Mouse (Mus musculus) right cerebral cortex, postnatal 10 days (tissue): ENCODE measurements around the gene Amotl1.

Experiments used
- DNase-seq, 2 experiments: peaks; one replicate each; pipeline ENCODE4 v3.0.0; 2021; ENCODE audit warnings: low spot score in 2 of 2

The Amotl1 gene

GRCm38 (mm10) chr9:14641310-14642067, 3.4 kb downstream of the Amotl1 start:
- no peak for DNase-seq

- DNase-seq, result no peak
These were observed 8.6 kb downstream of the Amotl1 start for GRCm38 (mm10) chr9:14636244-14636643.

DNA sequence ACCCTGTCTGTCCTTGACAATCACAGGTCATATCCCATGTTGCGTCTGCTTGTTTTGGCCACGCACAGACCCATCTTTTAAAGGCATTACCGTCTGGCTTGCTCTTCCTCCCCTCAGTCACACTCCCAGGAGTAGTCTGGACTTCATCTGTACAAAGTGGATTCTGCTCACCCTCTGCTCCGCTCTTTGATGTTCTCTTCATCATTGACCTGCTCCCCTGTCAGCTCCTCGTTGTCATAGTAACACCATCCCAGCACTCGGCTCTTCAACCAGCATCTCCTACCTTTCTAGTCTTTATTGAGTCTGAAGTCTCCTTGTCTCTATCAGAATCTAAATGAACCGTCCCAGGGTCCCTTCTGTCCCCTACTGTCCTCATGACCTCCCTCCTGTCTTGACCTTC, 9.3 kb downstream of the Amotl1 start:
- DNase-seq, result no peak

DNA sequence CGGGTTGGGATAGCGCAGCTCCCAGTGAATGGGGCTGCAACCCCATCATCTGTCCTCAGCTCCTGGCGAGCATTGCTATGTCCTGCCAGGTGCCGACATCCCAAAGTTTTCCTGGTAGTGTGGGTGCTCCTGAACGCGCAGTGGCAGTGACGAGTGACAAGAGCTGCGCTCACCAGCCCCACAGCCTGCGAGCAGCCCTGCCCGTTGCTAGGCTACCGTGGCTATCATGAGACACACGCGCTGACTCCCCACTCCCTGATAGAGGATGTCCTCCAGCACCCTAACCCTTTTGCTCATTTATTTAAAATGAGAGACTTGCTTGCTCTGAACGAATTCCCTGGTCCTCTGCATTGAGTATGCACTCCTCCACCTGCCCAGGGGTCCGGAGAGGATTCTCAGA, 10.7 kb downstream of the Amotl1 start:
- peak; percentile 63 to 69 for DNase-seq

DNA sequence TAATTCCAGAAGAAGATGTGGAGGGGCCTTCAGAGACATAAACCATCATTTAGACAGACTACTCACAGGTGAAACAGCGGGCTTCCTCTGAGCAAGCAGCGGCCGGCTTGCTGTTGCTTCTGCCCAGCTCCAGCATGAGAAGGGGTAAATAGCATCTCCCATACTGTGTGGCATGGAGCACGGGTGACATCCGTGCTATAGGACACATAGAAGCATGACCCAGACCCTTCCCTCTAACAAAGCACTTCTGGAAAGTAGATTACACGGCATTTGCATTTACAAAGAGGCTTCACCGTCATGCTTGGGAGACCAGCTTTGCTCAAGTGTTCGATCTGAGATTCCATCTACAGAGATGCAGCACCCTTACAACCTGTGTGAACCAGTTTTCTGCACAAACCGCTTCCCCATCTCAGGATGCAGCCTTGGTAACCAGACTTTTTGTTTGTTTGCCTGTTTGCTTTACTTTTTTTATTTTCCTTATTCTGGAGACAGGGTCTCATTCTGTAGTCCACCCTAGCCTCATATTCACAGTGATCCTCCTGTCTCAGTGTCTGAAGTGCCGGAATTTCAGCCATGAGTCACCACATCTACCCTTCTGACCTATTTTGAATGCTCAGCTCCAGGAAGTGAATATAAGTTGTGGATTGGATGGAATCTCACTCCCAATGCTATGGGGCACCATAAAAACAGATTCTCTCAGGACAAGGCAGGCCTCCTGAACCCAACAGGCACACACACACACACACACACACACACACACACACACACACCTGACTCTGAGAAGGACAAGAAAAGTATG, 12.3 kb downstream of the Amotl1 start:
- no peak for DNase-seq

GRCm38 (mm10) chr9:14631729-14632128, 13.1 kb downstream of the Amotl1 start:
- DNase-seq, result no peak

GRCm38 (mm10) chr9:14627525-14627924, 17.3 kb downstream of the Amotl1 start:
- no peak for DNase-seq

DNA sequence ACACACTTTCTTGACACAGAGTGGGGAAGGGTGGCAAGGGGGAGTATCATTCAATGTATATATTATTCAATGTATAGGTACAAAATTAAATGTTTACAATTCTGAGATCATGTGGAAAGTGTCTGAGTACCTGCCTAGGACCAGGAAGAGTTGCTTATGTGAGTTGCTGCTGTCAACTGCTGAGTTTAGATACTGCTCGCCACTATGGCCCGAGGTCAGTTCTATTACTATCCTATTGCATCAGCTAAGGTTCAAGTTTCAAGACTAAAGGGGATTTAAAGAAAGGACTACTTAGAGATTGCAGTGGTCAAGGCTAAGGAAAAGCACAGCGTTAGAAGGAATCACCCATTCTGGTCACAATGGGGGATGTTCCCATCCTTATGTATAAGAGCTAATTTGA, 18.9 kb downstream of the Amotl1 start:
- no peak for DNase-seq

DNA sequence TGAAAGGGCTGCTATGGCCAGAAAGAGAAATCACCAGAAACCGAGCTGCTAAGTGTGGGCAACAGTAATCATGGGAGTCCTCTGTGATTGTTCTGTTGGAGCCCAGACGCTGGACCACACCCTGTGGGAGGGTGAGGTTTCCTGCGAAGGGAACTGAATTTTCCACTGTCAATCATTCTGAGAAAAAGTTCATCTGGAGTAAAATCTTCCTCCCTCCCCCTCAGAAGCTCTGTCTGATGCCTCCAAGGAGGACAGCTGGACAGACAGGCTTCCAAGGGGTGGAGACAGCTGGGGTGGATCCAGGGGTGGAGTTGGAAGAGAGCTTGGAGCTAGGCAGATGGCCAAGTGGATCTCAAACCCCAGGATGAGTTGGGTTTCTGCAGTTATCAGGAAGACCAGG, 19.8 kb downstream of the Amotl1 start:
- DNase-seq, result no peak

GRCm38 (mm10) chr9:14623928-14624327, 20.9 kb downstream of the Amotl1 start:
- DNase-seq, result no peak

DNA sequence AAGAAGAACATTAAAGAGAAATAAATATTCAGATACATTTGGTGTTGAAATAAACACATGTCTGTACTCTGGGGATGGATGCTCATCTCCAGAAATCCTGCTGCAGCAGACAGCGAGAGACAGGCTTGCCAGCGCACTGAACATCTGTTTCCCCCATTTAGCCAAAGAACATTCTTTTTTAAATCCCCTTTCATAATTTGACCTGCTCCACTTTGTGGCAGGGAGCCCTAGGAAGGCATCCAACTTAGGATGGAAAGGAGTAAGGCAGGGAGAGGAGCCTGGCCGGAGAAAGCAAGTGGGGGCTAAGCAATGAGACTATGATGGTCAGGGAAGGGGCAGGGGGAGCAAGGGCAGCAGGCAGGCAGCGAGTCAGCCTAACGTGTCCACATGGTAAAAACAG, 21.6 kb downstream of the Amotl1 start:
- DNase-seq, result no peak

DNA sequence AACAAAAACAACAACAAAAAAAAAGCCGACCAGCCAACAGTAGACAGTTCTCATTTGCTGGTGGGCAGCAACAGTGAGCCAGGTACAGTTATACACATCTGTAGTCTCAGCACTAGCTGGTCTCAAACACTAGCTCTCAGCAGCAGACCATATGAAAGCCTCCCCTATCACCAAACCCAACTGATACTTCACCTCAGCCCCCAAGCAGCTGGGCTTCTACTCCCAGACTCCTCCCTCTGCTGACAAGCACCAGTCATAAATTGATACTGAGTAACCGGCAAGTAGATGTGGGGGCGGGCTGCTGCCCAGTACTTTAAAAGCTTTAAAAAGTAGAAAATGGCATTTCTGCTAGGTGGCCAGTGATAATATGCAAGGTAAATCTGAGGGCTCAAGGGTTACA, 22.0 kb downstream of the Amotl1 start:
- no peak for DNase-seq

- no peak for DNase-seq
These were observed 24.7 kb downstream of the Amotl1 start for GRCm38 (mm10) chr9:14620107-14620506.

DNA sequence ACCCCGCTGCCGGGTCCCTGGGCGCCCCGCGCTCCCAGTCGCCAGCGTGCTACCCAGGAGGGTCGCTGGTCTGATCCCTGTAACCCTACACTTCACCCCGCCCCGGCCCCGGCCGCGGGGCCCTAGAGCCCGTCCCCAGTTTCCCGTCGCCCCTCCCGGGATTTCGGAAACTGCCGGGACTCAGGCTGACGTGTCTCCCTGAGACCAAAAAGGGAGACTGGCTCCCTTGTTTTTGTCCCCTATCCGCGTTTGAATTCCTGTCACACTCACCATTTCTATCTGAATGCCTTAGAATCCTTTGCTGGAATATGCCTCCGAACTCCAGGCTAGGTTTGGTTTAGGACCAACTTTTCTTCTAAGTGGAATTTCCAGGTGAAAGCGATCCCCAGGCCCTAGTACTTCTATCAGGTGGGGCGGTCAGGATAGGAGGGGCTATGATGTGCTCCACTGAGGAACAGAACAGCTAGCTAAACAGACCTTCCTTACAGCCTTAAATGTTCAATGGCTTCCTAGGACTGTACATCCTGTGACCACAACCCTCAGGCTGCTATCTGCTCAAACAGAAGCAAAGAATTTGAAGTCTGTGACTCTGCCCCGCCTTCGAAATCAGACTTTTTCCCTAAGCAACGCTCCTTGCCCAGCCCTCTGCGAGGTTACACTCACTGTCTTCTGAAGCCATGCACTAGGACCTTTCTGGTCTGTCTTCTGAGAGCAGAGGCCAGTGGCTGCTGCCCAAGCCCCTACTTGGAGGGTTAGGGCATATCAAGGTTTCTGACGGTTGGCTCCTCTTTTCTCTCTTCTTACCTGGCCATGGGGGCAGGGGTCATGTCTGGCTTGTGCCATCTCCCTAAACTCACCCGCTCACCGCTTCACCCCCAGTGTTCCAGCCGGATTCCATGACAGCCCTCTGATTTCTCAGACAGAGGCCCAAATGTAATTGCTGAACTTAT, 29.6 kb downstream of the Amotl1 start:
- peak; percentile 42 to 62 for DNase-seq

GRCm38 (mm10) chr9:14614205-14614930, 30.5 kb downstream of the Amotl1 start:
- DNase-seq, result peak; percentile 35 to 49

- no peak for DNase-seq
These were observed 31.3 kb downstream of the Amotl1 start for GRCm38 (mm10) chr9:14613308-14614204.

- no peak for DNase-seq
These were observed 32.3 kb downstream of the Amotl1 start for GRCm38 (mm10) chr9:14612588-14612987.

DNA sequence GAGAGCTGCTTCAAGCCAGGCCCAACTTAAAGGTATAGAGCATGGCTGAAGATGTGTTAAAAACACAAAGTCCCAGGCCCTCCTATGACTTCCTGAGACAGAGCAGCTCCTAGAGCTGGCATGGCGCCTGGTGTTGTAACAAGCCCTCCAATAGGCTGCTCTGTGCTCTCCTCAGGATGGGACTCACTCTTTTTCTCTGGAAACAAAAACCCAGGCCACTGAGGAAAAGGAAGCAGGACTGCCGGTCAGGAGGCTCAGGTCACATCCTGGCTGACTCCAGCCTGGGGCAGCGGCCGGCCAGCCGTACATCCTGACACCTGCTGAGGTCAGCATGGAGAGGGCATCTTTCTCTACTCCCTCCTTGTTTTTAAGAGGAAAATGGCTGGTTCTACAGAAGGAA, 36.3 kb downstream of the Amotl1 start:
- no peak for DNase-seq

- no peak for DNase-seq
These were observed 37.4 kb downstream of the Amotl1 start for GRCm38 (mm10) chr9:14607464-14607863.

GRCm38 (mm10) chr9:14605992-14606391, 38.9 kb downstream of the Amotl1 start:
- DNase-seq, result no peak
